Mouse (Mus musculus) limb, embryonic 14.5 days (tissue): ENCODE data around the gene Gm10392. TPM values are rescaled to one million over a fixed set of nuclear protein-coding genes. Genes with fewer than 3 reads are reported as not detected.

Experiments
- ATAC-seq: fragments of 200-750 bp; cut with Nextera tagmentation; 2 replicates; pipeline ENCODE4 v1.8.0; 2017; ENCODE audit warnings: low read depth, moderate number of reproducible peaks, moderate TSS enrichment; ENCODE audit not compliant: low FRiP score
- DNase-seq: peaks from one replicate; pipeline ENCODE4 v3.0.0-alpha.2; 2015; ENCODE audit warnings: low spot score
- H3K27ac ChIP-seq: fragments of 300-500 bp; sonication (generic); replicated peaks from 2 replicates; pipeline ENCODE4 v1.5.1; 2014; ENCODE audit warnings: low read depth, mild to moderate bottlenecking, low read length, moderate library complexity, mixed read lengths
- H3K27me3 ChIP-seq: fragments of 300-500 bp; sonication (generic); 2 replicates; pipeline ENCODE4 v1.6.1; 2014; ENCODE audit warnings: low read length, mixed read lengths; ENCODE audit not compliant: control insufficient read depth, insufficient read depth
- H3K36me3 ChIP-seq: fragments of 300-500 bp; sonication (generic); 2 replicates; pipeline ENCODE4 v1.6.1; 2014; ENCODE audit warnings: mild to moderate bottlenecking, low read length, moderate library complexity, mixed read lengths; ENCODE audit not compliant: control insufficient read depth, insufficient read depth
- H3K4me1 ChIP-seq: fragments of 300-500 bp; sonication (generic); 2 replicates; pipeline ENCODE4 v1.6.1; 2014; ENCODE audit warnings: antibody characterized with exemption, low read length, mixed read lengths; ENCODE audit not compliant: control insufficient read depth, insufficient read depth
- H3K4me2 ChIP-seq: fragments of 300-500 bp; sonication (generic); replicated peaks from 2 replicates; pipeline ENCODE4 v1.6.1; 2014; ENCODE audit warnings: low read depth, mild to moderate bottlenecking, low read length, moderate library complexity; ENCODE audit not compliant: severe bottlenecking
- H3K4me3 ChIP-seq: fragments of 300-500 bp; sonication (generic); replicated peaks from 2 replicates; pipeline ENCODE4 v1.5.1; 2014; ENCODE audit warnings: low read length
- H3K9ac ChIP-seq: fragments of 300-500 bp; sonication (generic); 2 replicates; pipeline ENCODE4 v1.6.1; 2014; ENCODE audit warnings: mild to moderate bottlenecking, low read depth, low read length, moderate library complexity; ENCODE audit not compliant: severe bottlenecking
- H3K9me3 ChIP-seq: fragments of 300-500 bp; sonication (generic); 2 replicates; pipeline ENCODE4 v1.6.1; 2016; ENCODE audit warnings: low read length; ENCODE audit not compliant: control insufficient read depth
- POLR2A ChIP-seq: fragments of 200-500 bp; IDR thresholded peaks from 2 replicates; pipeline ENCODE4 v1.8.0; 2012; ENCODE audit warnings: inconsistent platforms, mild to moderate bottlenecking, moderate library complexity, borderline replicate concordance; ENCODE audit not compliant: insufficient read depth, insufficient read length; ENCODE audit errors: extremely low read depth
- WGBS: fragments of 180-500 bp; shearing (Covaris S2); extraction: QIAGEN DNeasy Blood & Tissue Kit; methylation state at CpG from one replicate; pipeline ENCODE4 v1.1.7; 2014; 5-methylcytosine and 5-hydroxymethylcytosine counted together
- polyA plus RNA-seq, 2 experiments: library from polyadenylated mRNA; depleted of rRNA in 1 of 2; stranded (reverse) in 1 of 2; unstranded in 1 of 2; fragments of >200 nt; fragmentation: Nextera tagmentation in 1 of 2; extraction: Ambion mirVana in 1 of 2; gene quantifications; 2 replicates each; pipeline versions ENCODE4 v1.2.1 to v1.2.3; 2012 to 2014

The Gm10392 gene
- polyA plus RNA-seq, 2 experiments = 0.12 TPM; not detected in 1

DNA sequence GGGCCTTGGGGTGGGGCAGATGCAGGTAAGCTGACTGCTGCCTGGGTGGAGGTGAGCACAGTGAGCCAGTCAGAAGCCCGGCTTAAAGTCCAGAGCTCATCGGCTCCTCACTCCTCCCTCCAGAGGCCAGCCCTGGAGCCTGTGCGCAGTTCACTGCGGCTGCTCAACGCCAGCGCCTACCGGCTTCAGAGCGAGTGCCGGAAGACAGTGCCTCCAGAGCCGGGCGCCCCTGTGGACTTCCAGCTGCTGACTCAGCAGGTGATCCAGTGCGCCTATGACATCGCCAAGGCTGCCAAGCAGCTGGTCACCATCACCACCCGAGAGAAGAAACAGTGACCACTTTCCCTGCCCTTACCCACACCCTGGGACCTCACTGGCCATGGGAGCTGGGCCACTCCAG, 12.7 kb downstream of the Gm10392 start:
- H3K27ac ChIP-seq = no peak overlapping the region

DNA sequence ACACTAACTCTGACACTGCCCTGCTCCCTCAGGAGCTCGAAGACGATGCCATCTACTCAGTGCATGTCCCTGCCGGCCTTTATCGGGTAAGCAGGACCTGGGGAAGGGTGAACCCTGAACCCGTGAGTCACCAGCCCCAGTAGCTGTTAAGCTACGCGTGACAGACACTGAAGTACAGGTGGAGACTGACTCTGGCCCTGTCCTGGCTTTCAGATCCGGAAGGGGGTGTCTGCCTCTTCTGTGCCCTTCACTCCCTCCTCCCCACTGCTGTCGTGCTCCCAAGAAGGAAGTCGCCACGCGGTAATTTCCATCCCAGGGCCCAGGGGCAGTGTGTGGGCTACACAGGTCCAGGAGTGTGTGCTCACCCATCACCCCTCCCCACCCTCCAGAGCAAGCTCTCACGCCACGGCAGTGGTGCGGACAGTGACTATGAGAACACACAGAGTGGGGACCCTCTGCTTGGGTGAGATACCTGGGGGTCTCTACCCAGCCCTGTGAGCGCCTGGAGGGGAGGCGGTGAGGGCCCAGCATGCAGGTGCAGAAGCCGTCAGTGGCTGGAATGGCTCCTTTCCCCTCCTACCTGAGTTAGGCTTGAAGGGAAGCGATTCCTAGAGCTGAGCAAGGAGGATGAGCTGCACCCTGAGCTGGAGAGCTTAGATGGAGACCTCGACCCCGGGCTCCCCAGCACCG, 13.6 kb downstream of the Gm10392 start:
- Histone ChIP-seq H3K4me2 (no peak overlapping the region), H3K9me3 (no peaks in the 10 kb centered on the region), H3K27ac (no peak overlapping the region), H3K9ac (no peak overlapping the region), H3K4me3 (no peak overlapping the region), H3K4me1 (peaks cover 9% of the 10 kb centered on the region), H3K36me3 (peaks cover 87% of the 10 kb centered on the region), H3K27me3 (no peaks in the 10 kb centered on the region)
- WGBS = 89% methylated on average over 22 of the region's 22 CpGs
- DNase-seq (no peak), ATAC-seq (no peak)
- TF ChIP-seq POLR2A = no peak

More for the DNA sequence above, 12.7 kb downstream of the Gm10392 start:
- H3K4me1 ChIP-seq = peaks cover 9% of the 10 kb centered on the region
- H3K27me3 ChIP-seq = no peaks in the 10 kb centered on the region
- DNase-seq = no peak
- no peak overlapping the region for H3K9ac ChIP-seq
- no peak overlapping the region for H3K4me2 ChIP-seq
- TF ChIP-seq POLR2A = no peak
- no peaks in the 10 kb centered on the region for H3K9me3 ChIP-seq
- no peak overlapping the region for H3K4me3 ChIP-seq
- 87% methylated on average over 14 of the region's 14 CpGs for WGBS
- peaks cover 83% of the 10 kb centered on the region for H3K36me3 ChIP-seq
- no peak for ATAC-seq

- ATAC-seq = no peak
- H3K4me3 ChIP-seq = no peak overlapping the region
- no peak for DNase-seq
- H3K27me3 ChIP-seq = no peaks in the 10 kb centered on the region
- no peak overlapping the region for H3K4me2 ChIP-seq
- no peaks in the 10 kb centered on the region for H3K9me3 ChIP-seq
- H3K36me3 ChIP-seq = peaks cover 88% of the 10 kb centered on the region
- TF ChIP-seq POLR2A = no peak
- 94% methylated on average over 19 of the region's 19 CpGs for WGBS
- H3K27ac ChIP-seq = no peak overlapping the region
- peaks cover 9% of the 10 kb centered on the region for H3K4me1 ChIP-seq
- no peak overlapping the region for H3K9ac ChIP-seq
These were observed 14.6 kb downstream of the Gm10392 start for GRCm38 (mm10) chr11:77504377-77504776.

DNA sequence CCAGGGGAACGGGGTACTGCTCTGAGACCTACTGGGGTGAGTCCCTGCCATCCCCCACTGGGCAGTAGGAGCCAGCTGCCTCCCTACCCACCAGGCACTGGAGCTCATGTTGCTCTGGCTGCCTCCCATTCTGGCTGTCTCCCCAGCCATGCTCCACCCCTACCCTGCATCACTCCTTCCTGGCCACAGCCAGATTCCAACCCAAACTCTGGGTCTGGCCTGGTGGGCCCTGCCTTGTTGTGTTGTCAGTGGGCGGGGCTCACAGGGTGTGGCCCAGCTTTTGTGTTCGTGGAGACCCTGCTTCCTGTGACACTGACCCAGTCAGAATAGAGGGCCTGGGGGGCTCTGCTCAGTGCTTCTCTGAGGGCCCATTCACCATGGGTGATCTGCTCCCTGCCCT, 15.5 kb downstream of the Gm10392 start:
- peaks cover 85% of the 10 kb centered on the region for H3K36me3 ChIP-seq
- 66% methylated on average over 3 of the region's 3 CpGs for WGBS
- no peak for DNase-seq

GRCm38 (mm10) chr11:77502481-77502880, 16.5 kb downstream of the Gm10392 start:
- TF ChIP-seq POLR2A = no peak
- Histone ChIP-seq H3K4me3 (no peak overlapping the region), H3K9ac (no peak overlapping the region), H3K4me2 (no peak overlapping the region), H3K27ac (no peak overlapping the region), H3K4me1 (peaks cover under 1% of the 10 kb centered on the region), H3K36me3 (peaks cover 82% of the 10 kb centered on the region), H3K27me3 (no peaks in the 10 kb centered on the region), H3K9me3 (no peaks in the 10 kb centered on the region)
- WGBS = 82% methylated on average over 6 of the region's 6 CpGs
- DNase-seq (no peak), ATAC-seq (no peak)

More for the DNA sequence above, 15.5 kb downstream of the Gm10392 start:
- Histone ChIP-seq H3K4me3 (no peak overlapping the region), H3K4me2 (no peak overlapping the region), H3K4me1 (peaks cover 4% of the 10 kb centered on the region), H3K27ac (no peak overlapping the region), H3K27me3 (no peaks in the 10 kb centered on the region), H3K9ac (no peak overlapping the region), H3K9me3 (no peaks in the 10 kb centered on the region)
- no peak for TF ChIP-seq POLR2A
- ATAC-seq = no peak
